Mouse (Mus musculus): Measurements from ENCODE around the gene Hoxa7. TPM values are rescaled to one million over a fixed set of nuclear protein-coding genes. Genes with fewer than 3 reads are reported as not detected.

Gene Hoxa7
- total and polyA plus RNA-seq, 2 experiments from 2014 or later, result not detected

DNA sequence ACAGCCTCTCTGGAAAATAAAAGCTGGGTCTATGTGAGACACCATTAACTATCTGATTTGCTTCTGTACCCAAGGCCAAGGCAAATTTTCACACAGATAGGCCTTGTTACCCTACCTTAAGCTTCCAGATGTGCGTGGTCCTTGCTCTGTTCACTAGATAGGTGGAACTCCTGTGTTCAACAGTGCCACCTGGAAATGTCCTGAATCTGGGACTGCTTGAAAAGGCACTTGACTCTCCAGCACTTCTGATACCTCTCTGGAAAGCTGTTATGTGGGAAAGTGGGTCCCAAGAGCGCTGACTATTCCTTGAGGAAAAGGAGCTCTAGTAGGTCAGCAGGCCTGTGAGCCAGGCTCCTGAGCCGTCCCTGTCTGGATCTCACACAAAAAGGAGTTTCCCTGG, 15.2 kb upstream of the Hoxa7 start:
- DNase-seq (ENCODE audit: low spot score) (no peak), ATAC-seq (ENCODE audit: low FRiP score) (no peak)
- Histone ChIP-seq H3K27ac (ENCODE audit: low read depth, low read length) (no peak overlapping the region), H3K4me1 (ENCODE audit: insufficient read depth, low read length) (no peaks in the 10 kb centered on the region), H3K4me3 (ENCODE audit: low read depth, low read length) (no peak overlapping the region), H3K9ac (replicated peaks; ENCODE audit: low read length, poor library complexity, severe bottlenecking) (no peak overlapping the region), H3K9me3 (ENCODE audit: low read length) (no peaks in the 10 kb centered on the region), H3K27me3 (ENCODE audit: insufficient read depth, low read length) (peaks cover 95% of the 10 kb centered on the region), H3K4me2 (ENCODE audit: low read depth, low read length, poor library complexity, severe bottlenecking) (no peak overlapping the region), H3K36me3 (ENCODE audit: insufficient read depth, low read length) (no peaks in the 10 kb centered on the region)
- 15% methylated on average over 3 of the region's 3 CpGs for WGBS
- no peak for TF ChIP-seq CTCF (IDR thresholded peaks at IDR 0.05)

- ATAC-seq (ENCODE audit: low FRiP score), result no peak
- Histone ChIP-seq H3K27me3 (ENCODE audit: insufficient read depth, low read length) (peaks cover 92% of the 10 kb centered on the region), H3K27ac (ENCODE audit: low read depth, low read length) (no peak overlapping the region), H3K4me3 (ENCODE audit: low read depth, low read length) (no peak overlapping the region), H3K36me3 (ENCODE audit: insufficient read depth, low read length) (no peaks in the 10 kb centered on the region), H3K9ac (replicated peaks; ENCODE audit: low read length, poor library complexity, severe bottlenecking) (no peak overlapping the region), H3K4me2 (ENCODE audit: low read depth, low read length, poor library complexity, severe bottlenecking) (no peak overlapping the region), H3K4me1 (ENCODE audit: insufficient read depth, low read length) (no peaks in the 10 kb centered on the region), H3K9me3 (ENCODE audit: low read length) (no peaks in the 10 kb centered on the region)
- TF ChIP-seq CTCF (IDR thresholded peaks at IDR 0.05), result no peak
- WGBS, result 18% methylated on average over 6 of the region's 6 CpGs
- no peak for DNase-seq (ENCODE audit: low spot score)
Measured at GRCm38 (mm10) chr6:52235866-52236265, 14.2 kb upstream of the Hoxa7 start.

- peaks cover 92% of the 10 kb centered on the region for H3K27me3 ChIP-seq (ENCODE audit: insufficient read depth, low read length)
- 27% methylated on average over 9 of the region's 9 CpGs for WGBS
- H3K36me3 ChIP-seq (ENCODE audit: insufficient read depth, low read length), result no peaks in the 10 kb centered on the region
- no peak overlapping the region for H3K9ac ChIP-seq (replicated peaks; ENCODE audit: low read length, poor library complexity, severe bottlenecking)
- no peak overlapping the region for H3K4me3 ChIP-seq (ENCODE audit: low read depth, low read length)
- H3K9me3 ChIP-seq (ENCODE audit: low read length), result no peaks in the 10 kb centered on the region
- no peak for DNase-seq (ENCODE audit: low spot score)
- no peaks in the 10 kb centered on the region for H3K4me1 ChIP-seq (ENCODE audit: insufficient read depth, low read length)
- ATAC-seq (ENCODE audit: low FRiP score), result no peak
- no peak overlapping the region for H3K4me2 ChIP-seq (ENCODE audit: low read depth, low read length, poor library complexity, severe bottlenecking)
- H3K27ac ChIP-seq (ENCODE audit: low read depth, low read length), result no peak overlapping the region
- no peak for TF ChIP-seq CTCF (IDR thresholded peaks at IDR 0.05)
Measured at GRCm38 (mm10) chr6:52235267-52235666, 13.6 kb upstream of the Hoxa7 start.

- H3K9me3 ChIP-seq (ENCODE audit: low read length), result no peaks in the 10 kb centered on the region
- no peak overlapping the region for H3K4me3 ChIP-seq (ENCODE audit: low read depth, low read length)
- TF ChIP-seq CTCF (IDR thresholded peaks at IDR 0.05), result no peak
- H3K9ac ChIP-seq (replicated peaks; ENCODE audit: low read length, poor library complexity, severe bottlenecking), result no peak overlapping the region
- H3K27me3 ChIP-seq (ENCODE audit: insufficient read depth, low read length), result peaks cover 92% of the 10 kb centered on the region
- ATAC-seq (ENCODE audit: low FRiP score) (no peak), DNase-seq (ENCODE audit: low spot score) (no peak)
- no peak overlapping the region for H3K4me2 ChIP-seq (ENCODE audit: low read depth, low read length, poor library complexity, severe bottlenecking)
- 2% methylated on average over 48 of the region's 68 CpGs for WGBS
- H3K27ac ChIP-seq (ENCODE audit: low read depth, low read length), result no peak overlapping the region
- no peaks in the 10 kb centered on the region for H3K36me3 ChIP-seq (ENCODE audit: insufficient read depth, low read length)
- no peaks in the 10 kb centered on the region for H3K4me1 ChIP-seq (ENCODE audit: insufficient read depth, low read length)
Measured at GRCm38 (mm10) chr6:52234428-52235140, 12.9 kb upstream of the Hoxa7 start.

DNA sequence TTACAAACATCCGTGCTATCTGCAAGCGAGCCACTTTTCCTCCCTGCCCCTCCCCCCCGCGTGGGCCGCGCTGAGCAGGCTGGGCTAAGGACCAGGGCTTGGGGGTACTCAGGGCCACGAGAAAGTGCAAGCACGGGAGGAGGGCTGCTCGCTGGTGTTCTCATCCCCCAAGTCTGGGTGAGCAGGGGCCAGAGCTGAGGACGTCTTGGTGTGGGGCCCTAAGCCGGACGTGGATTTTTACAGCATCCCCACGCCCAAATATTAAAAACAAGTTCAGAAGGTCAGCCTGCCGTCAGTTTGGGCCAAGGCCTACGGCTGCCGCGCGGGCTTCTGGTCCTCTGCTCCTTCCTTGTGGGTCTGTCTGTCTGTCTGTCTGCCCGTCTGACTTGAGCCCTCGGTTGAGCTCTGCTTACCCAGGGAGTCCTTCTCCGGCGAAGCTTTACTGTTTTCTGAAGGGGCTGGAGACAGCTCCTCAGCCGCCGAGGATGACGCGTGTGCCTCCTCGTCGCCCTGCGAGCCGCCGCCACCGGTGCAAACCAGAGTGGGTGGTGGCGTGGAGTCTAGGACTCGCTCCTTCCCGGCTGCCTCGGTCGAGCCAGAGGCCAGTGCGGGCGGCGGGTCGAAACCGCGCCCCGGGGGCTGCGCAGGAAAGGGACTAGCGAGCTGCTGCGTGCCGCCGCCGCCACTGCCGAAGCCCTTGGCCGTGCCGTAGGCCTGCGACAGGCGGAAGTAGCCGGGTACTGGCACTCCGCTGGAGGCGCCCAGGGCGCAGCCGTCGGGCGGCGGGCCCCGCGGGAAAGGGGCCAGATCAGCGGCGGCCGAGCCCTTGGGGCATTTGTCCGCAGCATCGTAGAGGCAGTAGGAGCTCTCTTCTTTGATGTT, 12.1 kb upstream of the Hoxa7 start:
- no peak overlapping the region for H3K9ac ChIP-seq (replicated peaks; ENCODE audit: low read length, poor library complexity, severe bottlenecking)
- 0 out of 2 replicates have a peak, but pooled peaks have one; percentile 23 for ATAC-seq (ENCODE audit: low FRiP score)

More for the DNA sequence above, 12.1 kb upstream of the Hoxa7 start:
- H3K4me3 ChIP-seq (ENCODE audit: low read depth, low read length), result no peak overlapping the region
- H3K27me3 ChIP-seq (ENCODE audit: insufficient read depth, low read length), result peaks cover 94% of the 10 kb centered on the region
- H3K27ac ChIP-seq (ENCODE audit: low read depth, low read length), result no peak overlapping the region
- H3K36me3 ChIP-seq (ENCODE audit: insufficient read depth, low read length), result no peaks in the 10 kb centered on the region
- no peaks in the 10 kb centered on the region for H3K4me1 ChIP-seq (ENCODE audit: insufficient read depth, low read length)
- TF ChIP-seq CTCF (IDR thresholded peaks at IDR 0.05), result no peak
- 2% methylated on average over 64 of the region's 70 CpGs for WGBS
- no peaks in the 10 kb centered on the region for H3K9me3 ChIP-seq (ENCODE audit: low read length)
- H3K4me2 ChIP-seq (ENCODE audit: low read depth, low read length, poor library complexity, severe bottlenecking), result no peak overlapping the region
- no peak for DNase-seq (ENCODE audit: low spot score)
